Mouse (Mus musculus) thymus, postnatal 14 days (tissue): ENCODE results near the gene Crcp.

Experiments used
- DNase-seq: peaks from one replicate; pipeline ENCODE4 v3.0.0; 2021

Gene Crcp

GRCm38 (mm10) chr5:130027134-130027533 lies 2.0 kb upstream of the Crcp start:
- DNase-seq: no peak

- no peak for DNase-seq
Observed at GRCm38 (mm10) chr5:130027696-130028095, 1.4 kb upstream of the Crcp start.

GRCm38 (mm10) chr5:130031410-130032390 lies 2.6 kb downstream of the Crcp start:
- DNase-seq: no peak

- DNase-seq: no peak
Observed at GRCm38 (mm10) chr5:130033869-130034268, 4.8 kb downstream of the Crcp start.

GRCm38 (mm10) chr5:130036300-130036699 lies 7.2 kb downstream of the Crcp start:
- peak; percentile 21 for DNase-seq

- DNase-seq: peak; percentile 55
Observed at GRCm38 (mm10) chr5:130037752-130038455, 8.8 kb downstream of the Crcp start.

GRCm38 (mm10) chr5:130040797-130041196 lies 11.7 kb downstream of the Crcp start:
- DNase-seq: no peak

- DNase-seq: no peak
Observed at GRCm38 (mm10) chr5:130041262-130041661, 12.2 kb downstream of the Crcp start.

- no peak for DNase-seq
Observed at GRCm38 (mm10) chr5:130043741-130044140, 14.7 kb downstream of the Crcp start.

- DNase-seq: no peak
Observed at GRCm38 (mm10) chr5:130044201-130044695, 15.2 kb downstream of the Crcp start.

GRCm38 (mm10) chr5:130046100-130046499 lies 17.0 kb downstream of the Crcp start:
- no peak for DNase-seq

- no peak for DNase-seq
Observed at GRCm38 (mm10) chr5:130046589-130046988, 17.5 kb downstream of the Crcp start.

GRCm38 (mm10) chr5:130047013-130047412 lies 17.9 kb downstream of the Crcp start:
- no peak for DNase-seq

- no peak for DNase-seq
Observed at GRCm38 (mm10) chr5:130048786-130049520, 19.9 kb downstream of the Crcp start.

- DNase-seq: no peak
Observed at GRCm38 (mm10) chr5:130050416-130050815, 21.3 kb downstream of the Crcp start.

GRCm38 (mm10) chr5:130051073-130051860 lies 22.2 kb downstream of the Crcp start:
- no peak for DNase-seq

- no peak for DNase-seq
Observed at GRCm38 (mm10) chr5:130052510-130052909, 23.4 kb downstream of the Crcp start.

GRCm38 (mm10) chr5:130052955-130053354 lies 23.9 kb downstream of the Crcp start:
- DNase-seq: no peak

- DNase-seq: no peak
Observed at GRCm38 (mm10) chr5:130055688-130056087, 26.6 kb downstream of the Crcp start.

GRCm38 (mm10) chr5:130056303-130056702 lies 27.2 kb downstream of the Crcp start:
- DNase-seq: no peak

- no peak for DNase-seq
Observed at GRCm38 (mm10) chr5:130059413-130060328, 30.6 kb downstream of the Crcp start.
